9 mouse cellular contexts compared by ENCODE assay signal in the genomic region with DNA sequence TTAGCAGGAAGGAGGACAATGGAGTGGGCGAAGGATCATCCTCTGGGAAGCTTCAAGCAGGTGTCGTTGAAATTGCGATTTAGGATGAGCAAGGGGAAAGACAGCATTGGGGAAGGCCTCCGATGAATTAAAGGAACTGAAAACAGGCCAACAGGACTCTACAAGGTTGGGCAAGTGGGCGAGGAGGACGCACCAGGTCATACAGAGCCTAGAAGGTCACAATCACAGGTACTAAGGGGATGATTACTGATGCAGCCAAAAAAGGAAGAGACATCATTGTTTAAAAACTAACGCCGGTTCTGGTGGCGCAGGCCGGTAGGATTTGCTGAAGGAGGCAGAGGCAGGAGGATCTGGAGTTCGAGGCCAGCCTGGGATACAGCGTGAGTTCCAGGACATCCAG. TPM values are rescaled to one million over a fixed set of nuclear protein-coding genes. Genes with fewer than 3 reads are reported as not detected.
DNase-seq lines count a peak whose midpoint lies in the region; ATAC-seq and TF ChIP-seq lines count a peak whose summit lies in the region.
"Had no signal": no experiment of that assay in that cellular context is flagged by ENCODE, and none has a peak within 500 bp of the region (broad histone marks: within the 10 kb centered on the region; RNA-seq: fewer than 3 reads in every experiment).

No protein-coding gene starts in this region.

- H3K9ac ChIP-seq in hindbrain, embryonic 16.5 days (ENCODE audit: low read depth, low read length): no peak overlapping the region
- peak overlapping the region; percentile 39; the same call in 1 of the 2 replicates for H3K9ac ChIP-seq in CH12.LX (ENCODE audit: insufficient read depth, low read depth)
- H3K9ac ChIP-seq in embryonic facial prominence, embryonic 15.5 days: no peak overlapping the region
- H3K9ac ChIP-seq in liver, embryonic 13.5 days: no peak overlapping the region; the same call in 1 of the 2 replicates

- peaks cover 42% of the 10 kb centered on the region for H3K36me3 ChIP-seq in hindbrain, embryonic 10.5 days
- H3K36me3 ChIP-seq in hindbrain, embryonic 16.5 days (ENCODE audit: control insufficient read depth, insufficient read depth, low read length): peaks cover 15% of the 10 kb centered on the region
- H3K36me3 ChIP-seq in CH12.LX (replicated peaks in 1 of 2; ENCODE audit: control insufficient read depth in 1 of 2, insufficient read depth in 1 of 2, low read length in 1 of 2): peaks cover 57 to 73% of the 10 kb centered on the region in 2 experiments
- peaks cover 31% of the 10 kb centered on the region for H3K36me3 ChIP-seq in embryonic facial prominence, embryonic 15.5 days
- peaks cover 30% of the 10 kb centered on the region for H3K36me3 ChIP-seq in liver, embryonic 13.5 days

- H3K9me3 ChIP-seq in hindbrain, embryonic 10.5 days: no peaks in the 10 kb centered on the region
- H3K9me3 ChIP-seq in hindbrain, embryonic 16.5 days (ENCODE audit: control insufficient read depth, low read length): no peaks in the 10 kb centered on the region
- H3K9me3 ChIP-seq in CH12.LX (replicated peaks; ENCODE audit: low read length): no peaks in the 10 kb centered on the region
- no peaks in the 10 kb centered on the region for H3K9me3 ChIP-seq in embryonic facial prominence, embryonic 15.5 days (replicated peaks)
- H3K9me3 ChIP-seq in liver, embryonic 13.5 days (replicated peaks): no peaks in the 10 kb centered on the region
- H3K9me3 ChIP-seq: megakaryocyte, embryonic 14.5 days had no signal

- no peak for DNase-seq in hindbrain, embryonic 10.5 days (ENCODE audit: low spot score)
- DNase-seq in CH12.LX (ENCODE audit: extremely low read depth): no peak
- DNase-seq in liver, embryonic 13.5 days: no peak
- no peak for DNase-seq in layer of hippocampus, postnatal 14 days (ENCODE audit: low spot score in 2 of 2)
- DNase-seq in kidney, postnatal 14 days: no peak
- no peak for DNase-seq in layer of hippocampus, postnatal 10 days (ENCODE audit: low spot score in 2 of 2)

- no peak for TF ChIP-seq POLR2A in CH12.LX (IDR thresholded peaks at IDR 0.05; ENCODE audit: low read depth, low read length)

- peak overlapping the region; percentile 79; the same call in 1 of the 2 replicates for H3K4me3 ChIP-seq in hindbrain, embryonic 10.5 days
- no peak overlapping the region for H3K4me3 ChIP-seq in hindbrain, embryonic 16.5 days (ENCODE audit: low read length)
- peak overlapping the region in 1 of 3 experiments; percentile 14 for H3K4me3 ChIP-seq in CH12.LX (replicated peaks in 1 of 3; ENCODE audit: low read depth in 2 of 3, low read length in 2 of 3, poor library complexity in 1 of 3)
- peak overlapping the region; percentile 90 for H3K4me3 ChIP-seq in embryonic facial prominence, embryonic 15.5 days (replicated peaks)
- H3K4me3 ChIP-seq in liver, embryonic 13.5 days (replicated peaks): peak overlapping the region; percentile 88; the same call in 1 of the 2 replicates

- 80% methylated on average over 12 of the region's 12 CpGs for WGBS in hindbrain, embryonic 10.5 days
- WGBS in hindbrain, embryonic 16.5 days: 80% methylated on average over 12 of the region's 12 CpGs
- WGBS in embryonic facial prominence, embryonic 15.5 days: 72% methylated on average over 12 of the region's 12 CpGs
- WGBS in liver, embryonic 13.5 days (ENCODE audit: insufficient replicate concordance): 60% methylated on average over 12 of the region's 12 CpGs

- TF ChIP-seq RAD21 in CH12.LX (IDR thresholded peaks at IDR 0.05; ENCODE audit: low read depth, low read length): no peak

- no peak overlapping the region for H3K27ac ChIP-seq in hindbrain, embryonic 10.5 days
- H3K27ac ChIP-seq in hindbrain, embryonic 16.5 days (ENCODE audit: low read depth, low read length): no peak overlapping the region
- H3K27ac ChIP-seq in CH12.LX (ENCODE audit: insufficient read depth, low read depth): peak overlapping the region; percentile 98
- no peak overlapping the region for H3K27ac ChIP-seq in embryonic facial prominence, embryonic 15.5 days (replicated peaks)
- no peak overlapping the region; the same call in 1 of the 2 replicates for H3K27ac ChIP-seq in liver, embryonic 13.5 days

- no peak overlapping the region; the same call in 1 of the 2 replicates for H3K4me2 ChIP-seq in hindbrain, embryonic 16.5 days (ENCODE audit: low read length)
- peak overlapping the region; percentile 17; the same call in 1 of the 2 replicates for H3K4me2 ChIP-seq in CH12.LX (ENCODE audit: insufficient read depth, low read depth, poor library complexity, severe bottlenecking)
- H3K4me2 ChIP-seq in embryonic facial prominence, embryonic 15.5 days (replicated peaks): peak overlapping the region; percentile 94
- no peak overlapping the region for H3K4me2 ChIP-seq in liver, embryonic 13.5 days

- no peak for ATAC-seq in hindbrain, embryonic 16.5 days
- ATAC-seq in embryonic facial prominence, embryonic 15.5 days (ENCODE audit: insufficient number of reproducible peaks, low FRiP score, low TSS enrichment, low read depth): no peak
- ATAC-seq in liver, embryonic 13.5 days (ENCODE audit: low read depth): no peak

- H3K27me3 ChIP-seq in hindbrain, embryonic 10.5 days (ENCODE audit: insufficient read depth, poor library complexity, severe bottlenecking): peaks cover 9% of the 10 kb centered on the region; the same call in 1 of the 2 replicates
- no peaks in the 10 kb centered on the region for H3K27me3 ChIP-seq in hindbrain, embryonic 16.5 days (replicated peaks; ENCODE audit: control insufficient read depth, insufficient read depth, low read length)
- H3K27me3 ChIP-seq in CH12.LX (replicated peaks): no peaks in the 10 kb centered on the region
- no peaks in the 10 kb centered on the region for H3K27me3 ChIP-seq in embryonic facial prominence, embryonic 15.5 days
- 0 out of 2 replicates have a peak, but pooled peaks cover 10% of the 10 kb centered on the region for H3K27me3 ChIP-seq in liver, embryonic 13.5 days

- H3K79me2 ChIP-seq in CH12.LX (replicated peaks; ENCODE audit: control insufficient read depth, extremely low read depth, insufficient read depth, poor library complexity, severe bottlenecking): peaks cover 34% of the 10 kb centered on the region

- TF ChIP-seq EP300 in CH12.LX (IDR thresholded peaks at IDR 0.05; ENCODE audit: low read length): peak; percentile 36

- dilution Hi-C loops in CH12.LX (cut with MboI; ENCODE audit: extremely low pct_ligation_motif_present, extremely low pct_unique_long_range_greater_than_20kb, low sequenced_read_pairs): no loop called here

- in situ Hi-C loops in CH12.LX (cut with MboI; ENCODE audit: low pct_ligation_motif_present, low pct_unique_long_range_greater_than_20kb, low sequenced_read_pairs): no loop called here

- no peak for TF ChIP-seq CTCF in CH12.LX (conservative IDR thresholded peaks at IDR 0.05 in 1 of 2, IDR thresholded peaks at IDR 0.05 in 1 of 2; ENCODE audit: low read depth in 2 of 2, low read length in 2 of 2)

- H3K4me1 ChIP-seq in hindbrain, embryonic 10.5 days (replicated peaks): peaks cover 44% of the 10 kb centered on the region
- H3K4me1 ChIP-seq in hindbrain, embryonic 16.5 days (ENCODE audit: control insufficient read depth, insufficient read depth, low read depth, low read length): peaks cover 10% of the 10 kb centered on the region
- H3K4me1 ChIP-seq in CH12.LX (ENCODE audit: control insufficient read depth in 1 of 2, insufficient read depth in 2 of 2): peaks cover 34 to 60% of the 10 kb centered on the region in 2 experiments
- H3K4me1 ChIP-seq in embryonic facial prominence, embryonic 15.5 days: peaks cover 32% of the 10 kb centered on the region
- H3K4me1 ChIP-seq in liver, embryonic 13.5 days (replicated peaks): peaks cover 43% of the 10 kb centered on the region

RNA-seq across cellular contexts. Expression of gene Slc35b2, which starts 0.5 kb away (rescaled TPM):
- 121 TPM in 2 replicates for polyA plus RNA-seq in hindbrain, embryonic 10.5 days (2016; fragmentation: Nextera tagmentation; extraction: Ambion mirVana)
- polyA plus RNA-seq in hindbrain, embryonic 16.5 days (2015; fragmentation: Nextera tagmentation; extraction: Ambion mirVana): 96.2 and 101 TPM in 2 replicates
- total RNA-seq in CH12.LX (2012; rRNA removed): 59.5 and 73.9 TPM in 2 replicates
- total RNA-seq in CH12.LX (2014; rRNA removed): 89.3 and 101 TPM in 2 replicates
- 54.1 and 57.2 TPM in 2 replicates for polyA plus RNA-seq in CH12.LX (2012; ENCODE audit: insufficient read length, low read depth)
- 133 and 139 TPM in 2 replicates for polyA plus RNA-seq in embryonic facial prominence, embryonic 15.5 days (2015; fragmentation: Nextera tagmentation; extraction: Ambion mirVana)
- 58.0 and 58.6 TPM in 2 replicates for polyA plus RNA-seq in liver, embryonic 13.5 days (2015; fragmentation: Nextera tagmentation; extraction: Ambion mirVana)
- 10 to 100 TPM; 47.3 to 52.8 TPM for total RNA-seq in layer of hippocampus, postnatal 14 days (2021)
- total RNA-seq in layer of hippocampus, postnatal 10 days (2021): 10 to 100 TPM; 47.4 TPM

RNA-seq across cellular contexts. Expression of gene Nfkbie, which starts 7.7 kb away (rescaled TPM):
- polyA plus RNA-seq in hindbrain, embryonic 10.5 days (2016; fragmentation: Nextera tagmentation; extraction: Ambion mirVana): 8.3 and 9.7 TPM in 2 replicates
- 6.1 and 6.8 TPM in 2 replicates for polyA plus RNA-seq in hindbrain, embryonic 16.5 days (2015; fragmentation: Nextera tagmentation; extraction: Ambion mirVana)
- total RNA-seq in CH12.LX (2012; rRNA removed): 91.5 and 136 TPM in 2 replicates
- 87.4 and 90.0 TPM in 2 replicates for total RNA-seq in CH12.LX (2014; rRNA removed)
- polyA plus RNA-seq in CH12.LX (2012; ENCODE audit: insufficient read length, low read depth): 76.6 and 78.7 TPM in 2 replicates
- polyA plus RNA-seq in embryonic facial prominence, embryonic 15.5 days (2015; fragmentation: Nextera tagmentation; extraction: Ambion mirVana): 5.5 and 6.3 TPM in 2 replicates
- 1.4 and 1.6 TPM in 2 replicates for polyA plus RNA-seq in liver, embryonic 13.5 days (2015; fragmentation: Nextera tagmentation; extraction: Ambion mirVana)
- total RNA-seq in layer of hippocampus, postnatal 14 days (2021): 1 to 10 TPM; 3.4 to 3.6 TPM
- 1 to 10 TPM; 3.5 to 3.9 TPM for total RNA-seq in layer of hippocampus, postnatal 10 days (2021)

RNA-seq across cellular contexts. Expression of gene Hsp90ab1, which starts 9.9 kb away (rescaled TPM):
- polyA plus RNA-seq in hindbrain, embryonic 10.5 days (2016; fragmentation: Nextera tagmentation; extraction: Ambion mirVana): 1,585 and 2,006 TPM in 2 replicates
- 1,542 and 1,571 TPM in 2 replicates for polyA plus RNA-seq in hindbrain, embryonic 16.5 days (2015; fragmentation: Nextera tagmentation; extraction: Ambion mirVana)
- 1,180 and 1,205 TPM in 2 replicates for total RNA-seq in CH12.LX (2012; rRNA removed)
- total RNA-seq in CH12.LX (2014; rRNA removed): 607 and 790 TPM in 2 replicates
- 4,858 and 5,122 TPM in 2 replicates for polyA plus RNA-seq in CH12.LX (2012; ENCODE audit: insufficient read length, low read depth)
- 1,563 and 1,577 TPM in 2 replicates for polyA plus RNA-seq in embryonic facial prominence, embryonic 15.5 days (2015; fragmentation: Nextera tagmentation; extraction: Ambion mirVana)
- polyA plus RNA-seq in liver, embryonic 13.5 days (2015; fragmentation: Nextera tagmentation; extraction: Ambion mirVana): 1,012 and 1,064 TPM in 2 replicates
- total RNA-seq in layer of hippocampus, postnatal 14 days (2021): 1,000 to 10,000 TPM; 1,658 to 1,733 TPM
- total RNA-seq in layer of hippocampus, postnatal 10 days (2021): 1,000 to 10,000 TPM; 1,612 to 1,800 TPM

RNA-seq across cellular contexts. Expression of gene Tmem151b, which starts 13.7 kb away (rescaled TPM):
- polyA plus RNA-seq in hindbrain, embryonic 10.5 days (2016; fragmentation: Nextera tagmentation; extraction: Ambion mirVana): 7.2 and 10.6 TPM in 2 replicates
- polyA plus RNA-seq in hindbrain, embryonic 16.5 days (2015; fragmentation: Nextera tagmentation; extraction: Ambion mirVana): 29.3 and 31.7 TPM in 2 replicates
- total RNA-seq in CH12.LX (2012; rRNA removed) (0.42 and 0.50 TPM in 2 replicates), CH12.LX (2014; rRNA removed) (0.12 and 0.30 TPM in 2 replicates)
- polyA plus RNA-seq in CH12.LX (2012; ENCODE audit: insufficient read length, low read depth): 0.53 and 0.72 TPM in 2 replicates
- 3.9 and 4.7 TPM in 2 replicates for polyA plus RNA-seq in embryonic facial prominence, embryonic 15.5 days (2015; fragmentation: Nextera tagmentation; extraction: Ambion mirVana)
- 0.14 and 0.17 TPM in 2 replicates for polyA plus RNA-seq in liver, embryonic 13.5 days (2015; fragmentation: Nextera tagmentation; extraction: Ambion mirVana)
- total RNA-seq in layer of hippocampus, postnatal 14 days (2021): 100 to 1,000 TPM; 106 to 107 TPM
- 10 to 100 TPM; 93.2 to 93.7 TPM for total RNA-seq in layer of hippocampus, postnatal 10 days (2021)

RNA-seq across cellular contexts. Expression of gene Slc29a1, which starts 36.2 kb away (rescaled TPM):
- 60.4 and 72.0 TPM in 2 replicates for polyA plus RNA-seq in hindbrain, embryonic 10.5 days (2016; fragmentation: Nextera tagmentation; extraction: Ambion mirVana)
- polyA plus RNA-seq in hindbrain, embryonic 16.5 days (2015; fragmentation: Nextera tagmentation; extraction: Ambion mirVana): 55.7 and 56.5 TPM in 2 replicates
- total RNA-seq in CH12.LX (2012; rRNA removed) (58.4 and 66.9 TPM in 2 replicates), CH12.LX (2014; rRNA removed) (69.2 and 72.1 TPM in 2 replicates)
- polyA plus RNA-seq in CH12.LX (2012; ENCODE audit: insufficient read length, low read depth): 74.2 and 88.0 TPM in 2 replicates
- polyA plus RNA-seq in embryonic facial prominence, embryonic 15.5 days (2015; fragmentation: Nextera tagmentation; extraction: Ambion mirVana): 92.7 and 99.7 TPM in 2 replicates
- 215 and 233 TPM in 2 replicates for polyA plus RNA-seq in liver, embryonic 13.5 days (2015; fragmentation: Nextera tagmentation; extraction: Ambion mirVana)
- 10 to 100 TPM; 17.5 to 22.9 TPM for total RNA-seq in layer of hippocampus, postnatal 14 days (2021)
- 10 to 100 TPM; 27.1 to 37.0 TPM for total RNA-seq in layer of hippocampus, postnatal 10 days (2021)

Comparison
In these comparisons a context has a peak if more than half of its experiments do, and no peak if none do; other contexts are left out.
1. H3K4me2 ChIP-seq: peak in CH12.LX (single experiment) and embryonic facial prominence, embryonic 15.5 days (single experiment); none in hindbrain, embryonic 16.5 days (single experiment) and liver, embryonic 13.5 days (single experiment).